Mouse (Mus musculus) MEL (cell line): ENCODE measurements around the gene Thada. TPM values are rescaled to one million over a fixed set of nuclear protein-coding genes. Genes with fewer than 3 reads are reported as not detected.

ENCODE experiments used
- DNase-seq: peaks from one replicate; pipeline ENCODE4 v3.0.0; 2011; ENCODE audit warnings: low read depth, low spot score
- H3K27ac ChIP-seq: 2 replicates; pipeline ENCODE4 v1.5.1; 2012; ENCODE audit warnings: low read depth, mild to moderate bottlenecking, control low read depth, low read length, moderate library complexity; ENCODE audit not compliant: control insufficient read depth
- H3K27me3 ChIP-seq, 2 experiments: fragments of 150-350 bp in 1 of 2; sonication (generic) in 1 of 2; 2 replicates each; pipeline ENCODE4 v1.6.1; 2012; ENCODE audit warnings: low read length in 2 of 2, mild to moderate bottlenecking in 2 of 2, improper control_type of control experiment in 1 of 2, moderate library complexity in 1 of 2; ENCODE audit not compliant: insufficient read depth in 2 of 2, control insufficient read depth in 1 of 2
- H3K36me3 ChIP-seq, 2 experiments: 2 replicates each; pipeline ENCODE4 v1.6.1; 2012 to 2014; ENCODE audit warnings: low read length in 2 of 2, improper control_type of control experiment in 1 of 2, inconsistent platforms in 1 of 2, mild to moderate bottlenecking in 1 of 2; ENCODE audit not compliant: insufficient read depth in 2 of 2, control insufficient read depth in 1 of 2
- H3K4me1 ChIP-seq, 2 experiments: fragments of 150-350 bp in 1 of 2; sonication (generic) in 1 of 2; 2 replicates each; pipeline ENCODE4 v1.6.1; 2012; ENCODE audit warnings: low read length in 2 of 2, improper control_type of control experiment in 1 of 2, mild to moderate bottlenecking in 1 of 2; ENCODE audit not compliant: insufficient read depth in 2 of 2, control insufficient read depth in 1 of 2
- H3K4me3 ChIP-seq, 2 experiments: fragments of 150-350 bp in 1 of 2; sonication (generic) in 1 of 2; 2 replicates each; pipeline ENCODE4 v1.5.1; 2012; ENCODE audit warnings: low read depth in 2 of 2, low read length in 2 of 2, mild to moderate bottlenecking in 2 of 2, moderate library complexity in 2 of 2, control low read depth in 1 of 2, improper control_type of control experiment in 1 of 2; ENCODE audit not compliant: control insufficient read depth in 1 of 2, insufficient read depth in 1 of 2
- H3K79me2 ChIP-seq: 2 replicates; pipeline ENCODE4 v1.6.1; 2012; ENCODE audit warnings: mild to moderate bottlenecking, low read length, moderate library complexity; ENCODE audit not compliant: control insufficient read depth, poor library complexity, insufficient read depth
- H3K9ac ChIP-seq: 2 replicates; pipeline ENCODE4 v1.6.1; 2012; ENCODE audit warnings: low read depth, mild to moderate bottlenecking, control low read depth, low read length, moderate library complexity; ENCODE audit not compliant: control insufficient read depth, poor library complexity, severe bottlenecking
- H3K9me3 ChIP-seq: fragments of 150-350 bp; sonication (generic); replicated peaks from 2 replicates; pipeline ENCODE4 v1.6.1; 2012; ENCODE audit warnings: mild to moderate bottlenecking, low read length, improper control_type of control experiment, moderate library complexity; ENCODE audit not compliant: insufficient read depth
- CHD1 ChIP-seq: IDR thresholded peaks from 2 replicates; pipeline ENCODE4 v1.6.1; 2012; ENCODE audit warnings: low read depth, mild to moderate bottlenecking, inconsistent platforms, low read length, improper control_type of control experiment
- EP300 ChIP-seq, 2 experiments: IDR thresholded peaks; 2 replicates each; pipeline ENCODE4 v1.6.1; 2011; ENCODE audit warnings: improper control_type of control experiment in 2 of 2, low read length in 2 of 2, low read depth in 1 of 2, mild to moderate bottlenecking in 1 of 2
- ETS1 ChIP-seq: IDR thresholded peaks from 2 replicates; pipeline ENCODE4 v1.6.1; 2012; ENCODE audit warnings: low read depth, mild to moderate bottlenecking, inconsistent platforms, low read length, improper control_type of control experiment, moderate library complexity
- GATA1 ChIP-seq: IDR thresholded peaks from 2 replicates; pipeline ENCODE4 v1.6.1; 2011; ENCODE audit warnings: low read depth, low read length, improper control_type of control experiment
- KAT2A ChIP-seq: conservative IDR thresholded peaks from 2 replicates; pipeline ENCODE4 v1.6.1; 2012; ENCODE audit warnings: low read depth, low read length, improper control_type of control experiment, inconsistent platforms
- MAFK ChIP-seq: IDR thresholded peaks from 2 replicates; pipeline ENCODE4 v1.6.1; 2011; ENCODE audit warnings: low read depth, mild to moderate bottlenecking, low read length, improper control_type of control experiment, borderline replicate concordance
- MAX ChIP-seq: IDR thresholded peaks from 2 replicates; pipeline ENCODE4 v1.6.1; 2011; ENCODE audit warnings: low read length, improper control_type of control experiment
- MEF2A ChIP-seq: IDR thresholded peaks from 2 replicates; pipeline ENCODE4 v1.6.1; 2014; ENCODE audit warnings: low read depth, mild to moderate bottlenecking, inconsistent platforms, low read length, improper control_type of control experiment; ENCODE audit not compliant: poor library complexity, insufficient replicate concordance, severe bottlenecking; ENCODE audit errors: extremely low read depth
- POLR2AphosphoS5 ChIP-seq: IDR thresholded peaks from 2 replicates; pipeline ENCODE4 v1.6.1; 2012; ENCODE audit warnings: low read depth, borderline replicate concordance, mild to moderate bottlenecking, inconsistent platforms, low read length, moderate library complexity, mixed read lengths
- RCOR1 ChIP-seq: IDR thresholded peaks from 2 replicates; pipeline ENCODE4 v1.6.1; 2012; ENCODE audit warnings: low read depth, mild to moderate bottlenecking, inconsistent platforms, low read length, improper control_type of control experiment
- TCF12 ChIP-seq: IDR thresholded peaks from 2 replicates; pipeline ENCODE4 v1.6.1; 2014; ENCODE audit warnings: low read depth, mild to moderate bottlenecking, inconsistent platforms, low read length, improper control_type of control experiment, moderate library complexity
- UBTF ChIP-seq: IDR thresholded peaks from 2 replicates; pipeline ENCODE4 v1.6.1; 2012; ENCODE audit warnings: low read depth, mild to moderate bottlenecking, inconsistent platforms, low read length, improper control_type of control experiment, moderate library complexity, borderline replicate concordance; ENCODE audit not compliant: insufficient read depth
- ZC3H11A ChIP-seq: IDR thresholded peaks from 2 replicates; pipeline ENCODE4 v1.6.1; 2012; ENCODE audit warnings: low read depth, mild to moderate bottlenecking, inconsistent platforms, low read length, improper control_type of control experiment
- ZNF384 ChIP-seq: IDR thresholded peaks from 2 replicates; pipeline ENCODE4 v1.6.1; 2012; ENCODE audit warnings: low read depth, mild to moderate bottlenecking, inconsistent platforms, low read length, improper control_type of control experiment
- polyA plus RNA-seq, 2 experiments: library from polyadenylated mRNA; stranded (reverse) in 1 of 2; unstranded in 1 of 2; fragments of >175 nt in 1 of 2; fragments of >200 nt in 1 of 2; gene quantifications; 2 replicates each; pipeline versions ENCODE4 v1.2.1 to v1.2.4; 2012; ENCODE audit warnings: low replicate concordance in 2 of 2, low read depth in 1 of 2; ENCODE audit not compliant: insufficient read length in 2 of 2, insufficient read depth in 1 of 2, missing spikeins in 1 of 2
- total RNA-seq: library from RNA; depleted of rRNA; stranded (reverse); fragments of 300-350 nt; gene quantifications from 2 replicates; pipeline ENCODE4 v1.2.3, GENCODE M21; 2012

Thada gene
- total and polyA plus RNA-seq, 3 experiments = 19.8 to 20.6 TPM; not detected in 1

DNA sequence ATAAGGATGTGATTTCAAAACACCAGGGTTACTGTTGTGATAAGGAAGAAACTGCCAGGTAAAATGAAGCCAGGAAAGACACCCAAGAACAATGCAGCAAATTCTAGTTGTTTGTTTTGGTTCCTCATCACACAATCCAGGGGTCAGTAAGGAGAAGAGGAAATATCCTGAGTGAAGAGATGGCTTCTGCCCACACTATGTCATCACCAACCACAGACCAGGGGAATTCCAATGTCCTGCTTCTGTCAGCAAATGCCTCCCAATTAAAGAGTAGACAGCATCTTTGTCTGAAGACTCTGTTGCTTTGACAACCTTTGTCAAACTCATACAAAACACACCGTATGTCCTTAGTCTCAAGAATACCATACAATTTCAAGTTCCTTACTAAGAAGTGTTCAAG is 57.3 kb downstream of the Thada start:
- TF ChIP-seq UBTF = no peak
- no peak for TF ChIP-seq ZNF384
- TF ChIP-seq TCF12 = no peak
- no peaks in the 10 kb centered on the region for H3K79me2 ChIP-seq
- H3K36me3 ChIP-seq = peaks cover 5 to 6% of the 10 kb centered on the region in 2 experiments
- no peaks in the 10 kb centered on the region; a peak in 1 of 4 replicates for H3K4me1 ChIP-seq
- no peak overlapping the region for H3K27ac ChIP-seq
- no peak for DNase-seq
- H3K4me3 ChIP-seq = no peak overlapping the region
- H3K9me3 ChIP-seq = no peaks in the 10 kb centered on the region
- no peaks in the 10 kb centered on the region for H3K27me3 ChIP-seq
- H3K9ac ChIP-seq = no peak overlapping the region

- TF ChIP-seq EP300 (IDR thresholded peaks at IDR 0.05; ENCODE audit: low read depth in 1 of 2, low read length in 2 of 2) (no peak), ZNF384 (no peak), KAT2A (no peak), RCOR1 (no peak), MEF2A (no peak), MAFK (no peak)
- Histone ChIP-seq H3K79me2 (no peaks in the 10 kb centered on the region), H3K9me3 (no peaks in the 10 kb centered on the region), H3K27me3 (no peaks in the 10 kb centered on the region), H3K27ac (no peak overlapping the region), H3K36me3 (peaks cover 5 to 6% of the 10 kb centered on the region in 2 experiments), H3K4me3 (no peak overlapping the region), H3K9ac (no peak overlapping the region), H3K4me1 (no peaks in the 10 kb centered on the region; a peak in 1 of 4 replicates)
- no peak for DNase-seq
These were observed 60.4 kb downstream of the Thada start for GRCm38 (mm10) chr17:84405616-84406015.

DNA sequence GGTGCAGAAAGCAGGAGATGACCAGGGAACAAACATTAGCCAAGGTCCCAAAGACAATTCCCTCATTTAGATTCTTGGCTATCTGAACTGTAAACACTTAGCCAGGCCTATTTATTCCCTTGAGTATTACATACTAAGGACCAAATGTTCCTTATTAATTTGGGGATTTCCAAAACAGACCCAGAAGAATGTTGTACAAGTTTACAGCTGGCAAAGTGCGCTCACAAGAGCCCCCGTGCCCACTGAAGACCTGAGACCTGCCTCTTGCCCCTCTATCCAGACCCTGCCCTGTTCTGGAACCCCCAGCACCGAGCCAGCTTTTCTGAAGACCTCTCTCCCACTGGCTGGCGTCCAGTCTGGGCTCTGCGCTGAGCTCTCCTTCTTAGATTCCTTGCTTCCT is 64.2 kb downstream of the Thada start:
- H3K4me3 ChIP-seq = no peak overlapping the region
- TF ChIP-seq ETS1 = no peak
- no peak for TF ChIP-seq ZC3H11A
- no peak for TF ChIP-seq CHD1
- no peak for TF ChIP-seq MAX
- TF ChIP-seq MAFK = no peak
- TF ChIP-seq POLR2AphosphoS5 = no peak
- TF ChIP-seq GATA1 = no peak
- TF ChIP-seq EP300 (IDR thresholded peaks at IDR 0.05; ENCODE audit: low read depth in 1 of 2, low read length in 2 of 2) = no peak
- no peak for TF ChIP-seq UBTF
- H3K4me1 ChIP-seq = no peaks in the 10 kb centered on the region
- H3K36me3 ChIP-seq = peaks cover 3 to 5% of the 10 kb centered on the region in 2 experiments; a peak in 3 of 4 replicates
- H3K27ac ChIP-seq = no peak overlapping the region
- no peak overlapping the region for H3K9ac ChIP-seq
- H3K27me3 ChIP-seq = no peaks in the 10 kb centered on the region
- H3K79me2 ChIP-seq = no peaks in the 10 kb centered on the region
- no peaks in the 10 kb centered on the region for H3K9me3 ChIP-seq
- DNase-seq = no peak
